Mouse (Mus musculus): ENCODE data around the gene Gimap9.

Gene Gimap9

DNA sequence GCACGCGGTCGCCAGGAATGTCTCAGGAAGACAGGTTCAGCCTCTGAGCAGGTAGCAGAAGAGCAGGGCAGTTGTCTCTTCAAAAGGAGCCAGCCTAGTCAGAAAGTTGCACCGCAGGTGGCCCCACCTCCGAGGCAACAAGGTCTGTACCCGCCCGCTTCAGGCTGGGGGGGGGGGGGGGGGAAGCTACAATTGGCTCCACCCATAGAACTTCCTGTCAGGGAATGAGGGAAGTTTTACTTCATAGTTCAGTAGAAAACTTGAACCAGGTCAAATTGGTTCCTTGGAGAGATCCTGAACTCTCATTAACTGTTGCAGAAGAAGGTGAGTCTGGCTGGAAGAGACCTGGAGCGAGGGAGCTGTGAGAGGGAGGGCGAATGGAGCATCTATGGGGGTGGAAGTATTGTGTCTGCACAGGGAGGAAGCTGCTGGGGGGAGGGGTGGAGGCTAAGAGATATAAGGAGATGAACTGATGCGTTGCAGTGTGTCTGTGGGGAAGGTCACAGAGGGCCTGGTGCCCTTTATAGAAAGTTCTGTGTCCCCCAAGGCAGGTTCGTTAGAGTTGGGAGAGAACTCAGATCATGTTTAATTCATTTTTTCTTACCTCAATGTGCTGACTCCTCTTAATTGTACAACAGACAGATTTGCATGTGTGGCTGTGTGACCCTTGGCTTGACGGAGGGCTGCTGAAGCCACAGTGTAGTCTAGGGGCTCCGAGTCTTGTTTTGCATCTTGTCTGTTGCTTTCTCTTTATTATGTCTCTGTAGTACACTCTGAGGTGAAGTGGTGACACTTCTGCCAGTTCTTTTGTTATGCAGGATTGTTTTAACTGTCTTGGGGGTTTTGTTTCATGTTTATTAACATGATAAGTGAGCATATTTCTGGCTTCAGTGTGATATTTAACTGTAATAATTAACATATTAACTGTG lies at the start of gene Gimap9:
Gene Gimap9 (plus strand): TSS at position 199 of the 929 bp plus-strand sequence.
- ATAC-seq (ENCODE audit: low TSS enrichment): no peak

DNA sequence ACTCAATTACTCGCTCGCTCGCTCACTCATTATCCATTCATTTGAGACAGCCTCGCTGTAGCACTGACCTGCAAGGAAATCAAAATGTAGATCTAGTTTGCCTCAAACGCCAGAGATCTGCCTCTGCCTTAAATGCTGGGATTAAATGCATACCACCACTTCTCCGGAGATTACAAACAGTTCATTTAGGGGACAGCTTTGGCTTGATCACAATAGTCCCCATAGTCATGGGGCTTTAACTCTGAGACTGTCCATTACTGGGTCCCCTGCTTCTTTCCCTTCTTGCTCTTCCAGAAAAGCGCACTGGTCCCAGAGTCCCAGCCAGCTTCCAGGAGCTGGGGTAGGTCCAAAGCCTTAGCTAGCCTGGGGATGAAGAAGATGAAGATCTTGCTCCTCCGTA lies 49.5 kb upstream of the Gimap9 start, which contains the start of gene AI854703:
Gene AI854703 (plus strand): TSS at position 301 of the 400 bp plus-strand sequence.
- no peak; the same call in 1 of the 2 replicates for ATAC-seq (ENCODE audit: low TSS enrichment)

DNA sequence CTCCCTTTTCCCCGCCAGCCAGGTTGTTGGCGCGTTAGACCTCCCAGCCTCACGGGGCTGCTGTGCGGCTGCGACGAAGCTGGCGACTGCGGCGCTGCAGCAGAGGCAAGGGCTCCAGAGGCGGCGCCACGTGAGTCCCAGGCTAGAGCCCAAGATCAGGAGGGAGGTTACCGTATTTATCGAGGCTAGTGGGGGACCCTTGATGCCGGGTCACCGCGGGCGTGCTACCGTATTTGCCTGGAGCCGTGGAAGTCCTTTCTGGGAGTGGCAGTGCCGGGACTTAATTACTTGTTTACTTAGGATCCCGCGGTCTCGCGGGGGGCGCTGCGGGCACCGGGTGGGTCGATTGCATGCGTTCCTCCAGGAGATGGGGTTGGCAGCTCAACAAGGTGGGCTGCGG lies 48.9 kb upstream of the Gimap9 start:
- peak; percentile 83 for ATAC-seq (ENCODE audit: low TSS enrichment)

DNA sequence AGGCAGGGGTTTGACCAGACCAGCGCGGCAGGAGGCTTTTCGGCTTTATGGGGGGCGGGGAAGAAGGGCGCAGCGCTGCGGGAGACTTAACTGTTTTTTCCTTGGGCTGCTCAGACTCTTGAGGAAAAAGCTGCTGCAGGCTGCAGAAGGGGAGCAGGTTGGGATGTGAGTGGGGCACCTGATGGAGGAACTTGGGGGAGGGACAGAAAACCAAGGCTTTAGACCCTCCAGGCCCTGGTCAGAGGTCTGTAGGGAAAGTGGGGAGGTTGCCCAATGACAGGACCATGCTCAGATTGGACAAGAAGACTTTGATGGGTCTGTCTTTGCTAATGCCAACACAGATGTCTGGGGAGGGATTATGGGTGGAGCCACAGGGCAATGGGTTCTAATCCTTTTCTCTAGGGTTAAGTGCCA lies 48.4 kb upstream of the Gimap9 start:
- 0 out of 2 replicates have a peak, but pooled peaks have one; percentile 11 for ATAC-seq (ENCODE audit: low TSS enrichment)

DNA sequence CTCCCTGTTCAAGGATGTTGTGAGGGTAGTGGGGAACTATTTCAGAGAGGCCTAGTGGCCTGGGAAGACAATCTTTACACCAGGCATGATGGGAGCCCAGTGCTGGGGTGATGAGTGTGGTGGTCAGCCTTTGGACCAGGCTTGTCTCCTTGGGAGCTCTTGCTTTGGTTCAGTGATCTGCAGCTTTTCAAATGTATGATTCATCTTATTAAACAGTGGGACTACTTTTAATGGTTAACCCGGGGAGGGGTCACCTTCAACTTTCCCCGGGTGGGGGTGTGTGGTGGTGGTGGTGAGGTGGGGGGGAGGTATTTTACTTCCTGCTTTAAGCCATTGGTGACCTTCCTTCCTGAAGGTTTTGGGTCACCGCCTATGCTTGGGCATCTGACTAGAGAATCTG lies 47.6 kb upstream of the Gimap9 start:
- no peak for ATAC-seq (ENCODE audit: low TSS enrichment)

DNA sequence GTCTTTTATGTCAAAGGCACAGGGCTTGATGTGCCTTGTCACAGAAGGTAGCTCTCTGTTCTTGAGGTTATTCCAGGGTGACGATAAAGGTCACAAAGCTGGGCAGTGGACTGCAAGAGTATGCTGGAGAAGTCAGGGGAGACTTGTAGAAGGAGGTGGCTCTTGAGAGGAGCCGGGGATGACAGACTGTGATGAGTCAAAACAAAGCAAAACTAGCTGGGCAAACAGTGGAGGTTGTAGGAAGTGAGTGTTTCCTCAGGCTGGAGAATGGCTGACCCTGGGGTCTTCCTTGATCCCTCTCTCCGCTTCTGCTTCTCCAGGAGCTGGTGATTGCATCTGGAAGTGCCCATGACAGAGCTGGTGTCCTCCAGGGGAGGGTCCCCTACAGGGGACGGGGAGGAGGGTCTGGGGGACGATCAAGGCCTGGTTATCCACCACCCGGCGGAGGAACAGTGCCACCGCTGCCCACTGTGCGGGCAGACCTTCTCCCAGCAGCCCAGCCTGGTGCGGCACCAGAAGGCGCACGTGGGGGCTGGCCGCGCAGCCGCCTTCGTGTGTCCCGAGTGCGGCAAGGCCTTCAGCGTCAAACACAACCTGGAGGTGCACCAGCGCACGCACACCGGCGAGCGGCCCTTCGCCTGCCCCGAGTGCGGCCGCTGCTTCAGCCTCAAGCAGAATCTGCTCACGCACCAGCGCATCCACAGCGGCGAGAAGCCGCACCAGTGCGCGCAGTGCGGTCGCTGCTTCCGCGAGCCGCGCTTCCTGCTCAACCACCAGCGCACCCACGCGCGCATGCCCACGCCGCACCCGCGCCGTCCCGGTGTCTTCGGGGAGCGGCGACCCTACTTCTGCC lies 46.9 kb upstream of the Gimap9 start:
- peak; percentile 53 for ATAC-seq (ENCODE audit: low TSS enrichment)

DNA sequence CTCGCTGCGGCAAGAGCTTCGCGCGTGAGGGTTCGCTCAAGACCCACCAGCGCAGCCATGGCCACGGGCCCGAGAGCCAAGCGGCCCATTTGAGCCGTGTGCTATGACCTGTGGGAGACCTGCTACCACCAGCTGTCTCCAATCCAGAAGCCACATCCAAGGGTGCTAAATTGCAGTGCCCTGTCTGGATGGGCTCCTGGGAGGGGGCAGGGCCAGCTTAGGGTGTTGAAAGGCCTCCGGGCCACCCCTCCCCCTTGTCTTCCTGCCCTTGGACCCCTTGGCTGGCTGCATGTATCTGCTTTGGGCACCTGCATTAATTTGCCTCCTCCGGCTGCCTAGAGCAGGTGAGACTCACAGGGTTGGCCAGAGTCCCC lies 46.3 kb upstream of the Gimap9 start:
- ATAC-seq (ENCODE audit: low TSS enrichment): no peak

DNA sequence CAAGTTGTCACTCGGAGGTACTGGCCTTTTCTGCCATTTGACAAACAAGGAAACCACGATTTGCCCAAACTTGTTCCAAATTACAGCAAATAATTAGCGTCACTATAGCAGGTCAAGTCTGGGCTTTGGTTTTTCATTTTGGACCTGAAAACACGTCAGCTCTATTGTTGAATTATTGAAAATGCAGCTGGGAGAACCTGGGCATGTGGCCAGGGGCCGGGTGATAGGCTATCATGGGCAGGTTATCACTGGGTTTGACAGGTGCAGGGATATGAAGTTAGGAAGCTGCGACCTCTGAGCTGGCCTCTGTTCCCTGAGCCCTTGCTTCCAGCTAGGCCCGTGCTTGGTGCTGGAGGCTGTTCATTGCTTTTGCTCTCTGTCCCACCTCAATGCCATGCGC lies 45.1 kb upstream of the Gimap9 start:
- ATAC-seq (ENCODE audit: low TSS enrichment): no peak

DNA sequence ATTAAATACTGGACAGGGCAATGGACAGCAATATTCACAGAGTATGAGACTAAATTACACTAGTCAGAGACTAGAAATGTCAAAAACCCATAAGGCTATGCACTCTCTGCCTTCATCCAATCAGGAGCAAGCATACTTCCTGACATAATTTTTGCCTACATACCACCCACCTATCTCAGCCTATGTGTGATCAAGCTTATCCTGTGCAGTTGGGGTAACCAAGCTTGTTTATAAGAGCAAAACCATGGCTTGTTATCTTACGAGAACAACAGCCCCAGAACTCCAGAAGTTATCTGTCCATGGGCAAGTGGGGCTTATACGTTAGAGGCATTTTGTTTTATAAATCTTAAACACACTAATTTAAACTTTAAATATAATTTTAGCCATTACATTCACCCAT lies 40.8 kb upstream of the Gimap9 start:
- ATAC-seq (ENCODE audit: low TSS enrichment): no peak

DNA sequence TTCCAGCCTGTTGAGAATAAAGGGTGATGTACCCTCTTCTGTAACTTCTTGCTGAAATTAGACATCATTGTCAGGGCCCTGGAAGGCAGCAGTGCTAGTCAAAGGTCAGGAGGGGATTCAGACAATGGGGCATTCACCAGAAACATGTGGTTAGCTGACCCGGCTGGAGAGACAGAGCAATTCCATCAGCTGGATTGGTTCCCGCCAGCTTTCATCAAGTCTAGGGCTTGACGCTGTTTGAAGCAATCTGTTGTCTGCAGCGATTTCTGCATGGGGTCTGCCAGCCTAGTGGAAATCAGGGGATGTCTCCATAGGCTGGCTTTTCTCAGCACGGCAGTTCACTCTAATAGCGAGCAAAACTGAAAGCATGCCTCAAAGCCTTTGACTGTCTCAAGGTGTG lies 39.4 kb upstream of the Gimap9 start:
- ATAC-seq (ENCODE audit: low TSS enrichment): no peak

DNA sequence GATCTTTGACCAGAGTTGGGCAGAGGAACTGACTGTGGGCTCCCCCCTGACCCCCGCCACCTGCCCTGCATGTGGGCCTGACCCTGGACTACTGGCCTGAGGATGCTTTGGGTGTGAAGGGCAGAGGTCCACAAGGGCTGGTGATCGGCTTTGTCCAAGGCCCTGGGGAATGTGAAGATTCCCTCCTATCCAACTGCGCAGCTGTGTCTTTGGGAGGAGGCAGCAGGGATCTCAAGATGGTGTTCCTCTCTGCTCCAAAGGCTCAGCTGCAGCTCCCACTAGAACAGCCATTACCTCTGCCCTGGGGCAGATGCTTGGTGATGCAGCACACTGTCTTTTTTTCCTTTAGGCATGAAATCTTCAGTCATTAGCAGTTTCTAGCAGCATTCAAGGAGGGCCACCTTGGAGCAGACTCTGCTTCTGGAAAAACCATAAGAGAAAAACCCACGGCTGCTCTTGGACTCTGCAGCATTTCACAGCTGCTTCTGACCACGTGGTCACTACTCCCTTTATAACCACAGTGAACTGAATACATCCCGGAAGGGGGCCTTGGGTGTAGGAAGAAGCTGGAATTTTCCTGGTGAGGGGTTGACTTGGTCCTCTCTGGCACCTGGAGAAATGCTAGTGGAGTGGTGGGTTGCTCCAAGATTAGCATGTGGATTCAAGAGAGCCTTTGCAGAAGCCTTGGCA lies 38.0 kb upstream of the Gimap9 start:
- no peak for ATAC-seq (ENCODE audit: low TSS enrichment)

DNA sequence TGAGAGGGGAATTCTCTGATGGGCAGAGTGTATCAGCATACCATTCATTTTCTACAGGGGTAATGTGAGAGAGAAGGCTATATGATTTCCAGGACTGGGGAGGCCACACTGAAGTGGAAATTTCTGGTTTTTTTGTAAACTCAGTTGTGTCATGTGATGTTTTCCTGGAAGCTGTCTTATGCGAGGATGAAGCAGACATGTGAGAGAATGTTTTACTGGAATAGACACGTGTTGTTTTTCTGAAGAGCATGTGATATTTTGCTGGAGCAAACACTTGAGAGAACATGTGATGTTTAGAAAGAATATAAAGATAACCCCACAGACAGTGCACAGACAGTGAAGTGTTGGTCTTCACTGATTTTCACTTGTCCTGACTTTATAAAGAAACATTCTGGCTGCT lies 37.4 kb upstream of the Gimap9 start:
- ATAC-seq (ENCODE audit: low TSS enrichment): no peak

DNA sequence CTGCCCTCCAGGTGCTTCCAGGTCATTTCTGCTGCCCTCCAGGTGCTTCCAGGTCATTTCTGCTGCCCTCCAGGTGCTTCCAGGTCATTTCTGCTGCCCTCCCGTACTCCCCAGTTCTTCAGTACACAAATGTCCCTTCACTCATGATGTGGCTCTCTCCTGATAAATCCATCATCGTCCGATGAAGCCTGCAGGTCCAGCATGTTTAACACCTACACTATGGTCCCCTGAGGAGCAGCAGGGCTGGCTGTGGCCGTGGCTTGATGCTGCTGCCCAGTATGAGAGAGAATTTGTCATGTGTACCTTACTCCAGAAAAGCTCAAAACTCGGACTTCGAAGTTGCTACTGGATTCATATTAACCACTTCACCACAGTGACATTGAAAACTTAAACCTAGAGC lies 34.5 kb upstream of the Gimap9 start:
- ATAC-seq (ENCODE audit: low TSS enrichment): no peak

DNA sequence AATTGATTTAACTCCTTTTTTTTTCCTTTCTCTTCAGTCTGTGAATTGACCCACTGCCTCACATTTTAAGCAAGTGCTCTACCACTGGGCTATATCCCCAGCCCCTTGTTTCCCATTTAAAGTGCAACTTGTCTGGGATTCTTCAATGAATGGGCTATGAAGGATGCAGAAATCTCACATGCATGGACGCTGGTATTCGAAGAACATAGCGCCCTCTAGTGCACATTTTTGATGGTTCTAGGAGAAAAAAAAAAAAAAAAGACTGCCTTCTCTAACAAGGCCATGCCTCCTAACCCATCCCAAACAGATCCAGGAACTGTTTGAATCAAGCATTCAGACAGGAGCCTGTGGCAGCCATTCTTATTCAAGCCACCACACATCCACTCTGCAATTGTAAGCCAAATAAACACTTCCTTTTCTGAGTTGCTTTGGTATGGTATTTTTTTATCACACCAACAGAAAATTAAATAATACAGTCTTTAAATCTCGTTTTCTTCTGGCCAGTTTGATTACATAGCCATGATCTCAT lies 33.1 kb upstream of the Gimap9 start:
- peak; percentile 81 for ATAC-seq (ENCODE audit: low TSS enrichment)

DNA sequence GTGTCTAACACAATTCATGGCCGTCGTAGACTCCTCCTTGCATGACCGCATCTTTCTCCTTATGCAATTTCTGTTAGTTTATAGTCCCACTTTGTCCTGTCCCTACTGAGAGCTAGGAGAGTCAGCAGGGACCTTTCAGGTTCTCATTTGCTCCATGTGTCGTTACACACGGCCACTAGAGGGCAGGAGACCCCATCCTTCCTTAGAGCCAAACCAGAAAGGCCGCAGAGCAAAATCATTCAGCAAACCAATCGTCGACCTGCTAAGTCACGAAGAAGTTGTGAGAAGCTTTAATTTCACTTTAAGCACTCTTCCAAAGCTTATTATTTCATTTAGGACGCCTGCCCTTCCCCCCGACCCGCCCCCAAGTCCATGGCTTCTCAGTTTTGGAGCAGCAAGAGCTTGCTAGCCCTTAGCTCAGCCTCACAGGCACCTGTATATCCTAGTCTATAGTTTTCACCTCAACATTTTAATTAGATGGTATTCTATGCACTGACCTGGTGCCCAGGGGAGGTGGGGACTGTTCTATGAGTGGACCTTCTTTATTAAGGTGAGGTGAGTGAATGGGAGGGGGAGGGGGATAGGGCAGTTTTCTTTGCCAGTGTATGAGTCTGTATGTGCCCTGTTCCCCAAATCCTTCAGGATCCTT lies 30.1 kb upstream of the Gimap9 start:
- peak; percentile 89 for ATAC-seq (ENCODE audit: low TSS enrichment)

DNA sequence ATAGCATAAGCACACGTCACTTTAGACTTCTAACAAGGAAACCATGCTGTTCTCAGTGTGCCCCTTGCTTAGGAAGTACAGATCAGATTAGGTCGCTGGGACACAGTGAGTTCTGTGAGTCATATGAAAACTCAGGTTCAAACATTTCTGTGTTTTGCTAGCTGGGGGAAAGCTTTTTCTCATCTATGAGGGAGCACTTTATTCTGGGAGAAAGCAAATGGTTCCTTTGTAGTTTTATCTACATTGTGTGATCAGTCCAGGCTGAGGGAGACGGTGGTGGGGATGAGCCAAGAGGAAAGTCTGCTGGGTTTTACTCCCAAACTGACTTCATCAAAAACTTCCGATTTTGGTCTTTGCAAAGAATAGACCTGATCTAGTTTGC lies 29.6 kb upstream of the Gimap9 start:
- ATAC-seq (ENCODE audit: low TSS enrichment): no peak

DNA sequence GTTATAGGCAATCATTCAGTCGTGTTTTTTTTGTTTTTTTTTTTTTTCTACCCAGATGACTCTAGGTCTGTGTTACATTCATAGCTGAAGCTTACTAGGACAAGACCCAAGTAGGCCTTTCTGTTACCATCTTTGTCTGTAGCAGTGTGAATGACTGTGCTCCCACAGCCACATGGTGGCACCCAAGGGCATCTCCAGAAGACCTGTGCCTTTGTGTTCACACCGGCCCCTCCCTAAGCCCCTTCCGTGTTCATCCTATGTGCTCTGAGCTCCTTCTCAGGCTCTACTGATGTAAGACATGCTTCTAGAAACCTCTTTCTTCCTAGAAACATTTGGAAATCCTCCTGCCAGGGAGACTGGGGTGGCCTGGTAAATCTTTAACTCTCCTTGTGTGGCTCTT lies 28.9 kb upstream of the Gimap9 start, which contains the start of gene Gimap8:
Gene Gimap8 (plus strand): TSS at position 240 of the 400 bp plus-strand sequence.
- no peak for ATAC-seq (ENCODE audit: low TSS enrichment)

DNA sequence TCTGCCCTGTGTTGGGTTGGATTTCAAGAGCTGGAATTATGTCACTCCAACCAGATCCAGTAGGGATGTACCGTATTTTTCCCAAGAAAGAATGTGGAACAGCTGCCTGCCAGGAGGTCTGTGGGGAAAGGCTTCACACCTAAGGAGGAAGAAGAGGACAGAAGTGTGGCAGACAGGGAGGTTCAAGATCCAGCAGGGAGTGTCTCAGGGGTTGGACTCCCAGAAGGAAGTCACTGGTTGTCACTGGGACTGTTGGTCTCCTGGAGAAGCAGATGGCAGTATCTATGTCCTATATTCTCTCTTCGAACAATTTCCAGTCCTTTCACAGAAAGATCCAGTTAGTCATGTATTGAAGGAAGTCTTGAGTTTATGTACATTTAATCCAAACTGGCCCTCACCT lies 28.3 kb upstream of the Gimap9 start:
- ATAC-seq (ENCODE audit: low TSS enrichment): no peak

DNA sequence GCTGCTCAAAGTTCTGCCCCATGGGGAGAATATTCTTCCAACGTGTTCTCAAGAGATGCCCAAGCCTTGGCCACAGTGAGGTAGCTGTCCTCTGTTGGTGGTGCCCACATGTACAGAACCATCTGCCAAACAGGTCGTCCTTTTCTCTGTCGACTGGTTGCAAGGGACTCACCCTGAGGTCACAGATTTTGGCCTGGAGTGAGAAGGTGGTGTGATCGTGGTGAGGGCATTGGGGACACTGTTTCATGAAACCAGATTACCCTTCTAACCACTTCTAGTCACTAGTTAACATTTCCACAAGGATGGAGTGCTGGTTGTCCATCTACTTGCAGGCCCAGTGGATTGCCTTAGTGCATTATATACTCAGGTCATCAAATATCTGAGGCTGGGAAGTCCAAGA lies 27.1 kb upstream of the Gimap9 start:
- ATAC-seq (ENCODE audit: low TSS enrichment): no peak

DNA sequence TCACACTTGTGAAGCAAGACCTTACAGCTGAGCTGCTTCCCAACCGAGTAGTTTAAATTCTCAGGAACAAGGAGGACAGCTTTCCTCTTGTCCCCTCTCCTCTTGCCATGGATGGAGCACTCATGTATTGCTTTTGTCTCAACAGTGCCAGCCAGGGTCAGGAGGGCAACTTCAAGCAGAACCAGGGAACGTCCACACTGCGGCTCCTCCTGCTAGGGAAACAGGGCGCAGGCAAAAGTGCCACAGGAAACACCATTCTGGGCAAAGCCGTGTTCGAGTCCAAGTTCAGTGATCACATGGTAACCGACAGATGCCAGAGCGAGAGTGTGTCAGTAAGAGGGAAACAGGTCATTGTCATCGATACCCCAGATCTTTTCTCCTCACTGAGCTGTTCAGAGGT lies 25.9 kb upstream of the Gimap9 start:
- no peak for ATAC-seq (ENCODE audit: low TSS enrichment)

DNA sequence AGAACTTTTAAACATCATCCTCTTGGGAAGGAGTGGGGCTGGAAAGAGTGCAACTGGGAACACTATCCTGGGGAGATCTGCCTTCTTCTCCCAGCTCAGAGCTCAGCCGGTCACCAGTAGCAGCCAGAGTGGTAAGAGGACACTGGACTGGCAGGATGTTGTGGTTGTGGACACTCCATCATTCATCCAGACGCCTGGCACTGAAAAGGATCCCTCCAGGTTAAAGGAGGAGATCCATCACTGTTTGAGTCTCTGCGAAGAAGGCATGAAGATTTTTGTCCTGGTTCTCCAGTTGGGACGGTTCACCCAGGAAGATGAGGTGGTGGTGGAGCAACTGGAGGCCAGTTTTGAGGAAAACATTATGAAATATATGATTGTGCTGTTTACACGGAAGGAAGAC lies 17.2 kb upstream of the Gimap9 start:
- ATAC-seq (ENCODE audit: low TSS enrichment): no peak

Measured in frontal cortex, adult (tissue).